Mouse (Mus musculus): ENCODE results near the gene Gm49318. TPM values are rescaled to one million over a fixed set of nuclear protein-coding genes. Genes with fewer than 3 reads are reported as not detected.
A peak's percentile ranks its signal among the peaks of the same experiment; 100 is the strongest.

Gene Gm49318
- polyA plus RNA-seq, 1 experiment from 2014 or later, result not detected

DNA sequence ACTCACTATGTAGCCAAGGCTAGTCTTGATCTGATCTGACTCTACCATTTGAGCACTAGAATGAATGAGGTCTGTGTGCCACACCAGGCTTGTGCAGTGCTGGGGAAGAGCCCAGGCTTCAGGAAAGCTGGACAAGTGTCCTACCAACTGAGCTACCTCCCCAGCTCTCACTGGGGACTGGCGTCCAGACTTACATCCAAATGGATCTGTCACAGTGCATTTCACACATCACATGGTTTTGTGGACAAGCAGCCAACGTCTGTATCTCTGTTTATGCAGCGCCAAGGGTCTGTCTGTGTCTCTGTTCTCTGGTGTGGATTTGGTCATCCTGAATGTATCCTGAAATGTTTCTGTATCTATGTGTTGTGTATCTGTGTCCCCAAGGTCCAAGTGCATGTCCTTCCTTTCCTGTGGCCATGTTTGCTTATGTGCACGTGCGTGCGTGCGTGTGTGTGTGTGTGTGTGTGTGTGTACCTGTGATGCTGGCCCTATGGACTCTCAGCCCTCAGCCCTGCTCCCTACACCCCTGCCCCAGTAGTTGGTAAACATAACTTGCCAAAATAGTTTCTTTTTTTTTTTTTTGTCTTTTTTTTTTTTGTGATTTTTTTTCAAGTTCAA lies 53.7 kb downstream of the Gm49318 start:
- no peak overlapping the region for H3K4me3 ChIP-seq (replicated peaks)
- no peaks in the 10 kb centered on the region for H3K27me3 ChIP-seq
- no peak for ATAC-seq (ENCODE audit: insufficient number of reproducible peaks, low FRiP score, low TSS enrichment, low read depth)
- H3K4me1 ChIP-seq, result no peaks in the 10 kb centered on the region
- H3K9ac ChIP-seq, result no peak overlapping the region
- peaks cover 23% of the 10 kb centered on the region for H3K36me3 ChIP-seq
- no peaks in the 10 kb centered on the region for H3K9me3 ChIP-seq (replicated peaks)
- 76% methylated on average over 7 of the region's 7 CpGs for whole genome bisulfite sequencing
- H3K4me2 ChIP-seq (replicated peaks), result no peak overlapping the region
- no peak overlapping the region for H3K27ac ChIP-seq (replicated peaks)

DNA sequence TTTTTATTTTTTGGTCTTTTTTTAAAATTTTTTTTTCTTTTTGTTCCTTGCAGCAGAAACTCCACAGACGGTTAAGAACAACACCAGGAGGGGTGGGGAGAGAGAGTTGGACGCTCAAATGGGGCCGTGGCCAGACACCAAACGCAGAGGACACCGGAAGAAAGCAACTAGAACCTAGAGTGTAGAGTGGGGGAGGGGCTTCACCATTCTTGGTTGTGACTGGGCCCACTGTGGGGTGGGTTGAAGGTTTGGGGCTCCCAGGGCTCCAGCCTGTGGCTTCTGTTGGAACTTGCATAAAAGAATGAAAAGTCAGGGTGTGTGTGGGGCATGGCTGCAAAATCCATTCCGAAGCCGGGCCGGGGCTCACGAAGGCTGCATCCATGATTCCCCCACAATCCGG lies 54.8 kb downstream of the Gm49318 start:
- no peak overlapping the region for H3K27ac ChIP-seq (replicated peaks)
- no peak overlapping the region for H3K4me2 ChIP-seq (replicated peaks)
- no peak overlapping the region for H3K9ac ChIP-seq
- H3K4me1 ChIP-seq, result no peaks in the 10 kb centered on the region
- H3K4me3 ChIP-seq (replicated peaks), result no peak overlapping the region
- no peaks in the 10 kb centered on the region for H3K27me3 ChIP-seq
- no peak for ATAC-seq (ENCODE audit: insufficient number of reproducible peaks, low FRiP score, low TSS enrichment, low read depth)
- 62% methylated on average over 10 of the region's 10 CpGs for WGBS
- peaks cover 34% of the 10 kb centered on the region for H3K36me3 ChIP-seq
- H3K9me3 ChIP-seq (replicated peaks), result no peaks in the 10 kb centered on the region

DNA sequence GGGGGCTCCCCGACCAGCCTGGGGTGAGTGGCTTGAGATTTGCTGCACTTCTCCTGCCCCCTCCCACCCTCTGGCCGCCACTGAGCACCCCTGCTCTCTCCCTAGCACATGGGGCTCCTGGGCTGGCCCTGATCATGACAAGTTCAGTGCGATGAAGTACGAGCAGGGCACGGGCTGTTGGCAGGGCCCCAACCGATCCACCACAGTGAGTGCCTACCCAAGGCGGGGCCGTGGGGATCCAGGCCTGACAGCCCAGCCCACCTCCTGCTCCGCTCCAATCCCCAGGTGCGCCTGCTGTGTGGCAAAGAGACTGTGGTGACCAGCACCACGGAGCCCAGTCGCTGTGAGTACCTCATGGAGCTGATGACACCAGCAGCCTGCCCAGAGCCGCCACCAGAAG lies 58.3 kb downstream of the Gm49318 start:
- WGBS, result 94% methylated on average over 13 of the region's 13 CpGs
- Histone ChIP-seq H3K9me3 (replicated peaks) (no peaks in the 10 kb centered on the region), H3K4me1 (no peaks in the 10 kb centered on the region), H3K36me3 (peaks cover 68% of the 10 kb centered on the region), H3K27me3 (no peaks in the 10 kb centered on the region), H3K4me3 (replicated peaks) (no peak overlapping the region), H3K9ac (no peak overlapping the region), H3K27ac (replicated peaks) (no peak overlapping the region), H3K4me2 (replicated peaks) (no peak overlapping the region)
- no peak for ATAC-seq (ENCODE audit: insufficient number of reproducible peaks, low FRiP score, low TSS enrichment, low read depth)

DNA sequence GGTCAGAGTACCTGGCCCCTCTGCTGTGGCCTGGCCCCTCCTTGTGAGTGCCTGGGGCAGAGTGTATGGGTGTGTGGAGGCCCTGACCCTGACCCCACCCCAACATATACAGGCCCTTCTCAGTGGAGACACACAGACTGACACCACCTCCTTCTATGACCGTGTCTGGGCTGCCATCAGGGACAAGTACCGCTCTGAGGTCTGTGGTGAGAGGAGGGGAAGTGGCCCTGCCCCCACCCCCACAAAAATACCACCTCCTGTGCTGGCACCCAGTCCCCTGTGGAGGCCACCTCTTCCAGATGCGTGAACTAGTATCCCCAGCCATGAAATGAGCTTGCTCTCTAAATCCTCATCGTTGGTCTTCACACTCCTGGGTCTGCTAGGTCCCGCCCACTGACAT lies 60.0 kb downstream of the Gm49318 start:
- 92% methylated on average over 5 of the region's 5 CpGs for whole genome bisulfite sequencing
- peaks cover 85% of the 10 kb centered on the region for H3K36me3 ChIP-seq
- H3K4me3 ChIP-seq (replicated peaks), result no peak overlapping the region
- ATAC-seq (ENCODE audit: insufficient number of reproducible peaks, low FRiP score, low TSS enrichment, low read depth), result no peak
- H3K4me1 ChIP-seq, result no peaks in the 10 kb centered on the region; the same call in 1 of the 2 replicates
- no peak overlapping the region for H3K27ac ChIP-seq (replicated peaks)
- no peaks in the 10 kb centered on the region for H3K27me3 ChIP-seq
- no peak overlapping the region for H3K4me2 ChIP-seq (replicated peaks)
- no peak overlapping the region for H3K9ac ChIP-seq
- H3K9me3 ChIP-seq (replicated peaks), result no peaks in the 10 kb centered on the region

DNA sequence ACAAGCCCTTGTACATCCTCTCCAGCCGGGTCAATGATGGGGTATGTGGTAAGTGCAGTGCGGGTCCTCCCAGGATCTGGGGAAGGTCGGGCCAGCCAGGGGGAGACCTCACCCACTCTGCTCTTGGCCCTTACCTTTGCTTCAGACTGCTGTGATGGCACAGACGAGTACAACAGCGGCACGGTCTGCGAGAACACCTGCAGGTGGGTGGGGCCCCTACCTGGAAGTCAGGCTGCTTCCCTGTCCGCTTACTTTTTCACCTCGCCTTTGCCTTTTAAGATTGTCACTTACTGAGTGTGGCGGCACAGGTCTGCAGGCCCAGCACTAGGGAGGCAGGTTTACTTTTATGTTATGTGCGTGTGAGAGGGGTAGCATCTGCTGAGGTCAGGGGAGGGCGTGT lies 66.5 kb downstream of the Gm49318 start:
- Histone ChIP-seq H3K9ac (no peak overlapping the region), H3K27me3 (no peaks in the 10 kb centered on the region), H3K9me3 (replicated peaks) (no peaks in the 10 kb centered on the region), H3K4me2 (replicated peaks) (peak overlapping the region; percentile 80; the same call in 1 of the 2 replicates), H3K4me1 (peaks cover 29% of the 10 kb centered on the region), H3K36me3 (peaks cover 54% of the 10 kb centered on the region), H3K4me3 (replicated peaks) (no peak overlapping the region), H3K27ac (replicated peaks) (no peak overlapping the region)
- 91% methylated on average over 12 of the region's 12 CpGs for WGBS
- ATAC-seq (ENCODE audit: insufficient number of reproducible peaks, low FRiP score, low TSS enrichment, low read depth), result no peak

DNA sequence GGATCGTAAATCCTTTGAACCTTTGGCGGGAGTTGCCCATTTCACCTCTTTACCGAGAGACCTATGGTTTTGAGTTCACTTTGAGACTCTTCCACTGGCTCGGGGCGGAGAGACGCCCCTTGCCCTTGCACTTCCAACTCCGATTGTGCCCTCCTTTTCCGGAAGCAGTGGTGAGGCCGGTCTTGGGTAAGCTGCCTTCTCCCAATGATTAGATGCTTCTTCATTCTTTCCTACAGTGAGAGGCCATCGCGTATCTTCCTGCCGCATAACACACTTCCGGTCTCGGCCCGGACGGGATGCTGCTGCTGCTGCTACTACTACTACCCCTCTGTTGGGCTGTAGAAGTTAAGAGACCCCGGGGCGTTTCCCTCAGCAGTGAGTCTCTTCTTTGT lies 67.9 kb downstream of the Gm49318 start:
- H3K27ac ChIP-seq (replicated peaks), result peak overlapping the region; percentile 72
- peak overlapping the region; percentile 80 for H3K4me2 ChIP-seq (replicated peaks)
- no peaks in the 10 kb centered on the region for H3K9me3 ChIP-seq (replicated peaks)
- peak overlapping the region; percentile 73 for H3K4me3 ChIP-seq (replicated peaks)
- ATAC-seq (ENCODE audit: insufficient number of reproducible peaks, low FRiP score, low TSS enrichment, low read depth), result no peak
- H3K9ac ChIP-seq, result peak overlapping the region; percentile 62
- peaks cover 41% of the 10 kb centered on the region for H3K36me3 ChIP-seq
- WGBS, result 0% methylated on average over 18 of the region's 18 CpGs
- no peaks in the 10 kb centered on the region for H3K27me3 ChIP-seq
- H3K4me1 ChIP-seq, result peaks cover 29% of the 10 kb centered on the region

DNA sequence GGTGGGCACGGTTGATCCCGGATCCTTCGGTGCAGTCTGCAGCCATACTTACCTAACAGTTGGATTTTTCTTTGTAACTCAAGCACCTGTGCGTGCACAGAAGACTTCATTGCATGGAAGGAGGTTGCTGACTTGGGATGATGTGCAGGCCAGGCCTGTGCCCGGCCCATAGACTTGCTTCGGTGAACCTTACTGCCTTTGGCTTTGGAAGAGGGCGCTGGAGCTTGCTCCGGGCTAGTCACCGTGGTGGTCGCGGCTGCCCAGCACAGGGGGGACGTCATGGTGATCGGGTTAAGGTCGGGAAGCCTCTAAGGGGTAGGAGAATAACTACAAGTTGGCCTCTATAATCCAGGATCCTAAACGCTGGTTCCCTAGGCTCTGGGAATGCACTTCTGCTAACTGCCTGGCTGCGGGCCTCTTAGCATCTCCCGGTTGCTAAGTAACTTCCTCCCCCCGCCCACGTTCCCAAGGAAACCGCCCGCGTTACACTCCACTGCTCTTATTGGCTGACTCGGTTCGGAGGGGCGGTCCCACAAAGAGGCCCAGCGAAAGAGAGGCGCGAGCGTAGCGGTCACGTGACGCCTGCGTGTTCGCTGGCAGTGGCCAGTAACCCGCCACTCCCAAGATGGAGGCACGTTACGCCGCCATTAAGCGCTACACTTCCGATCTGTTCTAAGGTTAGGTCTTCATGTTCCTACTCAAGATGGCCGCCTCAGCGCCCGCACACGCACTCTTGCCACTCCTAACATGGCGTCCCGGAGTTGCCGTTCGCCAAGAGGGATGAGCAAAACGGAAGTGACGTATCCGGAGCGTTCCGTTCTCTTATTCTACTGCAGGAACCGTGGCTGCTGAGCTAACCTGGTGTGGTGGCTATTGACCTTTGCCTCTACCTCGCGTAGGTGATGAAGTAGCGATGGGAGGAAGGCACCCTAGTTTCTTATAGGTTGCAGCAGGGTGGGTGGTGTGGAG lies 68.6 kb downstream of the Gm49318 start, which contains the start of the genes Ccdc151 and Prkcsh:
Gene Ccdc151, minus strand, starts transcription at position 441 of the 969 bp plus-strand sequence.
Gene Prkcsh, plus strand, starts transcription at position 613 of the 969 bp plus-strand sequence.
- Histone ChIP-seq H3K4me2 (replicated peaks) (peak within 1 kb of the TSS; percentile 80), H3K9me3 (replicated peaks) (no peaks in the 10 kb centered on the region), H3K27ac (replicated peaks) (peak within 1 kb of the TSS; percentile 72), H3K9ac (peak within 1 kb of the TSS; percentile 62), H3K4me1 (peaks cover 29% of the 10 kb centered on the region), H3K36me3 (peaks cover 34% of the 10 kb centered on the region), H3K4me3 (replicated peaks) (peak within 1 kb of the TSS; percentile 73), H3K27me3 (no peaks in the 10 kb centered on the region)
- peak; percentile 99 for ATAC-seq (ENCODE audit: insufficient number of reproducible peaks, low FRiP score, low TSS enrichment, low read depth)
- 6% methylated on average over 57 of the region's 57 CpGs for WGBS

DNA sequence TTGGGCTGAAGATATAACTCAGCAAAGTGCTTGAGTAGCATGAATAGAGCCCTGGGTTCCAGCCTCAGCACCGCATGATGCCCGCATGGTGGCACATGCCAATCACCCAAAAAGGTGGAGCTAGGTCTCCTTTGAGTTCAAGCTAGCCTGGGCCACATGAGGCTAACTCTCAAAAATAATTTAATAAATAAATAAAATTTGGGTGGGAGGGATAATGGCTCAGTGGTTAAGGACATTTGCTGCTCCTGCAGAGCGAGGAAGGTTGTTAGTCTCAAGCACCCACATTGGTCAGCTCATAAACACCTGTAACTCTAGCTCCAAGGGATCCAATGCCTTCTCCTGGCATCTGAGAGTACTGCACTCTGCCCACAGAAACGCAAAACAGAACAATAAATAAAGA lies 69.4 kb downstream of the Gm49318 start:
- Histone ChIP-seq H3K27me3 (no peaks in the 10 kb centered on the region), H3K36me3 (peaks cover 26% of the 10 kb centered on the region), H3K4me2 (replicated peaks) (no peak overlapping the region)

DNA sequence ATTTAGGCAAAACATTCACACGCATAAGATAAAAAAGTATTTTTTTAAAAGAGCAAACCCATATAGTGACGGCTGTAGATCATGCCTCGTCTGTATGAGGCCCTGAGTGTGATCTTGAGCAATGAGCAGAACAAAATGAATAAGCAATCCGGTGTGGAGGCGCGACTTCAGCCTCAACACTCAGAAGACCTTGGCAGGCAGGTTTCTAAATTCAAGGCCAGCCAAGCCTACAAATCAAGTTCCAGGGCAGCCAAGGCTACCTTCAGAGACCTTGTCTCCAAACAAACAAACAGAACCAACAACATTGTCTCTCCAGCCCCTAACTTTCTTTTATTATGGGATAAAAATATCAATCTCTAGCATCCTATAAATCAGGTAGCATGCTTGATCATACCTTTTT lies 70.8 kb downstream of the Gm49318 start:
- no peaks in the 10 kb centered on the region for H3K9me3 ChIP-seq (replicated peaks)
- WGBS, result 91% methylated on average over 6 of the region's 6 CpGs

More for the DNA sequence above, 69.4 kb downstream of the Gm49318 start:
- Histone ChIP-seq H3K4me3 (replicated peaks) (no peak overlapping the region), H3K4me1 (peaks cover 29% of the 10 kb centered on the region), H3K9me3 (replicated peaks) (no peaks in the 10 kb centered on the region), H3K9ac (no peak overlapping the region), H3K27ac (replicated peaks) (no peak overlapping the region)
- 85% methylated on average over 4 of the region's 4 CpGs for WGBS
- no peak for ATAC-seq (ENCODE audit: insufficient number of reproducible peaks, low FRiP score, low TSS enrichment, low read depth)

DNA sequence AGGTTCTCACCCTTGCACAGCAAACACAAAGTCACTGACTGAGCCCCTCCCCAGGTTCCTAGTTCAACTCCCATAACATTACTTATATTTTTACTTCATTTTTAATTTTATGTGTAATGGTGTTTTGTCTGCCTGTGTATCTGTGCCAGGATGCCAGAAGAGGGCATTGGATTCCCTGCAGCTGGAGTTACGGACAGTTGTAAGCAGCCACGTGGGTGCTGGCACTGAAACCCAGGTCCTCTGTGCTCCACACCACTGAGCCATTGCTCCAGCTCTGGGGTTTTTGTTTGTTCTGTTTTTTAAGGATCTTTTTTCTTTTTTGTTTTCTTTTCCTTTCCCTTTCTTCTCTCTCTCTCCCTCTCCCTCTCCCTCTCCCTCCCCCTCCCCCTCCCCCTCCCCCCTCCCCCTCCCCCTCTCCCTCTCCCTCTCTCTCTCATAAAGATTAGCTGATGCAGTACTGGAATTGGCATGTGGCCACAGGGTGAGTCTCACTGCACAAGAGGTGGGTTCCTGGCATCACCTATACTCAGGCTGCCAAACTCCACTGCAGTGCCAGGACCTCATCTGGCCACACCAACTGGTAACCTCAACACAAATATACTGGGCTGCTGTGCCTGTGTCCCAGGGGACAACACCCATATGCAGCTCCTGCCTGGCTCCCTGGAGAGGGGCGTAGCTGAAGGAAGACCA lies 74.7 kb downstream of the Gm49318 start:
- H3K4me2 ChIP-seq (replicated peaks), result no peak overlapping the region
- no peak overlapping the region for H3K4me3 ChIP-seq (replicated peaks)
- H3K4me1 ChIP-seq, result no peaks in the 10 kb centered on the region
- H3K27ac ChIP-seq (replicated peaks), result no peak overlapping the region
- H3K9ac ChIP-seq, result no peak overlapping the region
- no peak for ATAC-seq (ENCODE audit: insufficient number of reproducible peaks, low FRiP score, low TSS enrichment, low read depth)
- H3K9me3 ChIP-seq (replicated peaks), result no peaks in the 10 kb centered on the region
- H3K27me3 ChIP-seq, result peaks cover 20% of the 10 kb centered on the region
- H3K36me3 ChIP-seq, result no peaks in the 10 kb centered on the region
- 85% methylated on average over 3 of the region's 3 CpGs for WGBS

More for the DNA sequence above, 70.8 kb downstream of the Gm49318 start:
- H3K36me3 ChIP-seq, result peaks cover 13% of the 10 kb centered on the region
- H3K9ac ChIP-seq, result no peak overlapping the region
- no peak overlapping the region for H3K4me3 ChIP-seq (replicated peaks)
- H3K27me3 ChIP-seq, result no peaks in the 10 kb centered on the region
- no peak for ATAC-seq (ENCODE audit: insufficient number of reproducible peaks, low FRiP score, low TSS enrichment, low read depth)
- H3K4me2 ChIP-seq (replicated peaks), result no peak overlapping the region
- H3K4me1 ChIP-seq, result peaks cover 24% of the 10 kb centered on the region
- H3K27ac ChIP-seq (replicated peaks), result no peak overlapping the region

DNA sequence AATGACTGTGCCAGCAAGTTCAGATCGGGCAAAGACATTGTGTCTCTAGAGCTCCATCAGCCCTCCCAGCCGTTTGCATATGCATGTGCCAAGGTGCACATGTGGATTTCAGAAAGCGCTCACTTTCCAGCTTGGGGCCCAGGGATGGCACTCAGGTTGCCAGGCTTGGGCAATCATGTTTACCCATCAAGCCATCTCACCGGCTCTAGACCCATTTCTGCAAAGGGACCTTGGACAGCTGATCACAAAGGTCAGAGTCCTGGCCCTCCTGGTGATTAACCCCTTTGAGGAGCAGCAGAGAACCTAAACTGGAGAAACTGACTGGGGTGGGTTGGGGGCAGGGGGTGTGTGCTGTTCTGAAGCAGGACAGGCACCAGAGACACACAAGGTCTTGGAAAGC lies 78.8 kb downstream of the Gm49318 start:
- no peak for ATAC-seq (ENCODE audit: insufficient number of reproducible peaks, low FRiP score, low TSS enrichment, low read depth)
- WGBS, result 75% methylated on average over 4 of the region's 4 CpGs
- H3K4me3 ChIP-seq (replicated peaks), result no peak overlapping the region
- H3K9me3 ChIP-seq (replicated peaks), result no peaks in the 10 kb centered on the region
- no peak overlapping the region for H3K4me2 ChIP-seq (replicated peaks)
- no peak overlapping the region for H3K9ac ChIP-seq
- no peak overlapping the region for H3K27ac ChIP-seq (replicated peaks)
- H3K36me3 ChIP-seq, result no peaks in the 10 kb centered on the region
- peaks cover 22% of the 10 kb centered on the region for H3K4me1 ChIP-seq
- peaks cover 61% of the 10 kb centered on the region for H3K27me3 ChIP-seq

Data from embryonic facial prominence, embryonic 15.5 days (tissue).